Mouse (Mus musculus) gastrocnemius, adult 8-10 months (tissue): ENCODE measurements around the gene Asb17. TPM values are rescaled to one million over a fixed set of nuclear protein-coding genes. Genes with fewer than 3 reads are reported as not detected.
A peak's percentile ranks its signal among the peaks of the same experiment; 100 is the strongest.

ENCODE experiments used
- DNase-seq, 2 experiments: peaks; one replicate each; pipeline ENCODE4 v3.0.0; 2022; ENCODE audit warnings: low spot score in 2 of 2
- total RNA-seq, 4 experiments: library from RNA; stranded (reverse); gene quantifications; 2 replicates each; pipeline ENCODE4 v1.2.4; 2022

Asb17 gene
- total RNA-seq, 4 experiments from 2014 or later = 0.22 to 0.31 TPM; not detected in 2

- DNase-seq = no peak
These were observed 44.1 kb downstream of the Asb17 start for GRCm38 (mm10) chr3:153888141-153888540.

GRCm38 (mm10) chr3:153889188-153889781 is 45.3 kb downstream of the Asb17 start:
- no peak for DNase-seq

GRCm38 (mm10) chr3:153895454-153895853 is 51.4 kb downstream of the Asb17 start:
- no peak for DNase-seq

GRCm38 (mm10) chr3:153897216-153897615 is 53.2 kb downstream of the Asb17 start:
- DNase-seq = no peak

GRCm38 (mm10) chr3:153901904-153902303 is 57.9 kb downstream of the Asb17 start:
- DNase-seq = no peak

- DNase-seq = no peak
These were observed 58.6 kb downstream of the Asb17 start for GRCm38 (mm10) chr3:153902595-153902994.

GRCm38 (mm10) chr3:153904586-153904985 is 60.6 kb downstream of the Asb17 start:
- DNase-seq = peak in 1 of 2 experiments; percentile 17

Other genes starting within 250 kb of the Asb17 start
- gene St6galnac3, start 119.0 kb upstream of the Asb17 start, total RNA-seq = 1 to 10 TPM in 2 of 4 experiments, under 1 TPM in 2; 0.92 to 2.0 (median 1.1) TPM
- gene Msh4, start 61.9 kb downstream of the Asb17 start, total RNA-seq = under 1 TPM in 1 of 4 experiments, not detected in 3; 0.11 TPM
- 10 to 100 TPM; 64.2 to 65.4 (median 64.6) TPM for gene Rabggtb, start 68.8 kb downstream of the Asb17 start, total RNA-seq
- gene Acadm, start 100.4 kb downstream of the Asb17 start, total RNA-seq = 100 to 1,000 TPM; 299 to 345 (median 326) TPM
- gene Slc44a5, start 129.2 kb downstream of the Asb17 start, total RNA-seq = under 1 TPM in 2 of 4 experiments, not detected in 2; 0.05 to 0.07 TPM